Mouse (Mus musculus) left cerebral cortex, adult 9 months (tissue): ENCODE results near the gene Wipi1.

ENCODE experiments used
- DNase-seq, 2 experiments: peaks; one replicate each; pipeline ENCODE4 v3.0.0; 2022; ENCODE audit warnings: low spot score in 2 of 2

Wipi1 gene

DNA sequence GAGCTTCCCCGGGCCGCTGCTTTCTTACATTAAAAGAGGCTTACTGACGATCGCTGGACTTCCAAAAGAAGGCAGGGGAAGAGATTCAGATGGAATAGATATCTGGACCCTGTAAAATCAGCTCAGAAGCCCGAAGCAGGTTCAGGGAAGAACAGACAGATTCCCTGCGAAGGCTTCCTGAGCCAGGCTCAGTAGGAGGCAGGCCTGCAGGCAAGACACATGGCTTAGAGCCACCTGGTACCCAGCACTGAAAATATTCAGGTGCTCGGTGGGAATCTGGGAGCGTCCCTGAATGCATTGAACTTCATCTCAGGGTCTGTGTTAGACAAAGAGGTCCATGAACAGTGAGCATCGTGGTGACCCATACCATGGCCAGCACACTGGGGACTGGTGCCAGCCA is 31.8 kb downstream of the Wipi1 start:
- no peak for DNase-seq

DNA sequence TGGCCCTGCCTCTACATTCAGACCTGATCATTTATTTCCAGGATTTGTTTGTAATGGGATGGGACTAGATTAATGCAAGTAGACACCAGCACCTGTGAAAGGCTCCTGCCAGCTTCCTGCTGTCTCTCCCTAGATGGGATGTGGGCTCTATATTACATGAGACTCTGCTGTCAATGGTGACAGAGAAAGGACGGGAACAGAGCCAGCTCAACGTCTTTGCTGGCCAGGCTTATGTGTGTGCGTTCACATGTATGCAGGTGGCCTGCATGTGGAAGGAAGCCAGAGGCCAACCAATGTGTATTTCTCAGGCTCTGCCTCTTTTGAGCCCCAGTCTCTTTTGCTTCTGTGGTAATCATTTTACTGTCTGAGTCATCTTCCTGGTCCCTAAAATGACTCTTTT is 33.2 kb downstream of the Wipi1 start:
- no peak for DNase-seq

DNA sequence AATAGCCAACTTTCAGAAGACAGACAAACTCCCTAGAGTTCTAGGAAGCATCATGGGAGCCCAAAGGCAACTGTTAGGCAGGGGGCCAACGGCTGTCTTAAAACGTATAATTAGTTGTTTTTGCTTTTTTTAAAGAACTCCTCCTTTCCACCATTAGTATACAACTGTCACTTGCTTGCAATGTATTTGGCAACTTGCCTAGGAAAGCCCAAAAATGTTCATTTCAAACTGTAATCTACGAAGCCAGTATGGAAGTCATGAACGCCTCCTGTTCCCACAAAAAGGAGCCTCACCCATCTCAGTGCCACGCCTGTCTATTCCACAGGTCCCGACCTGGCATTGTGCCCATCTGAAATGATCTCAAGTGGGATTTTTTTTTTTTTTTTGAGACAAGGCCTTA is 35.9 kb downstream of the Wipi1 start:
- DNase-seq: no peak

DNA sequence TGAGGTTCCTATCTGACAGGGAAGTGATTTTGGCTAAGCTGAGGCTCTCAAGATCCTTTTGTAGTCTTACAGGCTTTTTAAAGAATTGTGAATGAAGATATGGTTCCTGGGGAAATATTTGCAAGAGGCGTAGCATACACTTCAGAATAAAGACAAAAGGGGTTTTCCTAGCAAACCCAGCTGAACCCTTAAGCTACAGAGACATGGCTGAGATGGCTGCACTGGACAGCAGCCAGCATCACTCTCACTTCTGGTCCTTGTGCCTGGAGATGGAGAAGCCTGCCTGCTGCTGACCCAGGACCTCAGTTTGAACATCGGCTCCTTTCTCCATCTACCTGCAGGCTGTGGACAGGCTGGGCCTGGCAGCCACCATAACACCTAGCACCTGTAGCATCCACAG is 37.2 kb downstream of the Wipi1 start:
- DNase-seq: no peak

DNA sequence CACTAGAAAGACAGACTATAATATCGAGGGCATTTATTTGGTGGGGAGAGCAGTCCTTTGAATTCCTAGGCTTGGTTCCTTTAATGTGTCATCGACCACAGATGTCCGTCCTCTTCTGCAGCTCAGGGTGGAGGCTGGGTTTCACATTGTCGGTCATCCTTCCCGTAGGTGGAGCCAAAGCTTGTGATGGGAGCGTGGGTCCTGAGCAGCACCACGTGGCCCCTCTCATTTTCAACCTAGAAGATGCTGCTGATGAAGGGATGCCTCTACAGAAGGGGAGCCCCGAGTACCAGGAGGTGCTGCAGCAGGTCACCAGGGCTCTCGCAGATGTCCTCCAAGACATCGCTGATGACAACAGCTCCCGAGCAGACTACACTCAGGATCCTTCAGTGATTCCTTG is 39.7 kb downstream of the Wipi1 start:
- DNase-seq: no peak

DNA sequence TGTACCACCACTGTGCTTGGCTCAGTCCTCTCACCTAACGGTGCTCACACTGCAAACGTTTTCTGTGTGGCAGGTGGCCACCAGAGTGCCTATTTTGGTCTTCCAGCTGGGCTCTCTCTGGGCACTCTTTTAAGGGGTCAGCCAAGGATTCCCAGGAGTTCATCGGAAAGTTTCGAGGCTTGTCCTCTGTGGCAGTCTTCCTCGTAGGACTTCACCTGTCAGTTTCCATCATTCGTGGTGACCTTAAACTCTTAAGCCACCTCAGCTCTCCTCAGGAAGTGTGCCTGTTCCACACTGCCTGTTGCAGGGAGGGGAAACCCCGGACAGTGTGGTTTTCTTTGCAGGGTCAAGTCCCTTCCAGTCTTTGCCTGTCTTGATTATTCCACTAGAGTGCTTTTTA is 42.0 kb downstream of the Wipi1 start:
- no peak for DNase-seq

DNA sequence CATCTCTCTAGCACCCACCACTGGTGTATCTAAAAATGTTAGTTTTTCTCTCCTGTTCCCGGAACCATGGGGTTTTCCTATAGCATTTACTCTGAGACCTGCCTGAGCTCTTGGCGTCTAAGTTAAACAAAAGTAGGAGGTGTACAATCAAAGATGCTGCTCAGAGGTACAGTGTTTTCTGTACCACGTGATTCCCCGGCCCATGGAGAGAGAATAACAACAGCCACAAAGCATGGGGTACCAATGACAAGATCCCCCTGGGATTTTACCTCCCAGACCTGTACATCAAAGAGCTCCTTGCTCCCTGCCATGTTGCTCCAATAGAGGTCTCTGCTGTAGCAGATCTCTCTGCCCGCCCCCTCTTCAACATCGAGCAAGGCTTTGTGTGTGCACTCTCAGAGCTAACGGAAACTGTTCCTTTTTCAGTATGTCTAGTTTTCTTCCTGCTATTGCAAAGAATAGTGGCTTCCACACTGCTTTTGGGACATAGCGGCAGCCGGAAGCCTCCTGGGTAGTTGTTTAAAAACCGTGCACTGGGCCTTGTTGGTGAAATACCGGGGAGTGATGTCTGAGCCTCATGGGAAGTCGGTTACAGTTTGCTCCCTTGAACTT is 42.7 kb downstream of the Wipi1 start:
- no peak for DNase-seq

DNA sequence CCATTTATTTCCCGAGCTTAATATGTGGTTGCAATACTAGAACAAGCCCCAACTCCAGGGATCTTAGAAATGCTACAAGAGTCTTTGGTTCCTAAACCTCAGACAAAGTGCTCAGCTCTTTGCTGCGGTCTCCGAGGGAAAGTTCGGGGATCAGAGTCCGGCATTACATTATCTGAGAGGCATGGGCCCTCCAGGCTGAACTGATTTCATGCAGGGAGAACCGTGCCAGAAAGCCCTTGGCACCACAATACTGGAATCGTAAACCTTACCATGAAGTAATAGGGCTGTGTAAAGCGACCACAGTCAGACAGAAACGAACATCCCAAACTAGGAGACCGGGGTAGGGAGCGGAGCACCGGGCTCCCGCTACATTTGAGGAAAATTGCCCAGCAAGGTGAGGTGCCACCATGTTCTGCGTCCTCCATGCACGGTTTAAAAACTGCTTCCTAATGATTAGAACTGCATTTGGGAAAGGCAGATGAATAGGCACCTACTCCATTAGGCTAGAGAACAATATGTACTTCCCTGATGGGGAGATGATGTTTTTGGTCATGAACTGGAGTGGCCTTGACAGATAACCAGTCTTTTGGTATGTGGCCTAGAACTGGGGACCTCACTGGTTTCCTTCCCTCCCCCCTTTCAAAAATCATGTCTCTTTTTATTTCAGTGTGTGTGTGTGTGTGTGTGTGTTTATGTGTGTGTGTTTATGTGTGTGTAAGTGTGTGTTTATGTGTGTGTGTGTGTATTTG is 47.1 kb downstream of the Wipi1 start:
- DNase-seq: no peak

DNA sequence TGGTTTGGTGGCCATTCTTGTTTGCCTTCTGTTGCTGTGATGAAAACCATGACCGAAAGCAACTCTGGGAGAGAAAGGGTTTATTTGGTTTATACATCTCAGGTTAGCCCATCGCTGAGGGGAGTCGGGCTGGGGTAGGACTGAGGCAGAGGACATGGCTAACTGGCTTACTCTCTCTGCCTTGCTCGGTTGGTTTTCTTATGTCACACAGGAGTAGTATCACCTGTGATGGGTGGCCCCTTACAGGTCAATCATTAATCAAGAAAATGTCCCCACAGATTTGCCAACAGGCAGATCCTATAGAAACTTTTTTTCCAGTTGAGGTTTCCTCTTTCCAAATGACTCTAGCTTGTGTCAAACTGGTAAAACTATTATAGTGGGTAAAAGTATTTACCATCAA is 48.1 kb downstream of the Wipi1 start:
- no peak for DNase-seq

DNA sequence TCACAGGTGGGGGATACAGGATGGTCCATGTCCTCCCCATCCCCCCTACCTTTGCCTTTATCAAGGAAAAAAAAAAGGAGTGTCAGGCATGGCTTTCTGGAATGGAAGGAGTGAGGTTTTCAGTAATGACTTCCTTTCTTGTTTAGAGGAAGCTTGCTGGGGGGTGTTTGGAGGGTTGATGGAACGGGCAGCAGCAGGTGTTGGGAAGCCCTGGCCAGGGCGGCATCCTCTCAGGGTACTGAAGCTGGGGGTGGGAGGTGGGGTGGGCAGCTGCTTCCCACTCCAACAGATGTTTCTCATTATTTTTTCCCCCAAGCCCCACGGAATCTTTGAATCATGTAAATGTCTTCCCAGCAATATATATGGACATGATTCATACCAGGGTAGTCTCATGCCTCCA is 50.3 kb downstream of the Wipi1 start:
- DNase-seq: no peak

DNA sequence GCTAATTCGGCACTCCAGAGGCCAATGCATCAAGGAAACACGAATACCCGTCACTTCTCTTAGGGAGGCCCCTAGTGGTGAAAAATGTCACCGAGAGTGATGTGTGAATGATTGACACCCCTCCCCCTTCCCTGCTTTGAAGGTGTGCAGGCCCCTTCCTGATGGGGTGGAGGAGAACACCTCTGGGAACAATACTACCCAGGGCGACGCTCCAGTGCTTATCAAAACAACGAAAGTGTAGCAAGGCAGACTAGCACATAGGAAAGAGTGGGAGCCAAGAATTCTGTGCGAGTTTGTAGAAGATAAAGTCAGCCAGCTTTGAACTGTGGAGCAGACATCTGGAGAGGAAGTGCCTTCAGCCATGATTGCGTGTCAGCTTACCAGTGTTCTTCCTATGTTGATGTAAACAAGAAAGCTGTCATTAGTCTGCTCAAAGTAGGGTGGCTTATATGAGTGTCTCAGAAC is 50.9 kb downstream of the Wipi1 start:
- DNase-seq: no peak

DNA sequence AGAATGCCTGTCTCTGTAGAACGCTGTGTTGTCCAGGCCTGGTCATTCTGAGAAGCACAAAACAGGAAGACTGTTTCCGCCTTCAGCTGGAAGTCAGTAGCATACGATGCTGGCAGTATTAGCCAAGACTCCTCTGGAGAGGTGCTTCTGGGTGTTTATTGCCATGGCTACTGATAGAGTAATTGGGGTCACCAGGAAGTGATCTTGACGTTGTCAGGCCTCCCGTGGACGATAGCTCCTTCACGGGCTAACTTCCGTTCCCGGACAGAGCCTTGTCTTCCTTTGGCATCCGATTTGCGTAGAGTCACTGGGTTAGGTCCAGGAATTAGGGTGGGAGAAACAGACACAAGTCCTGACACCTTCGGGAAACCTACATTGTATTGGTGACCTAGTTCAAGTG is 52.5 kb downstream of the Wipi1 start:
- DNase-seq: no peak

DNA sequence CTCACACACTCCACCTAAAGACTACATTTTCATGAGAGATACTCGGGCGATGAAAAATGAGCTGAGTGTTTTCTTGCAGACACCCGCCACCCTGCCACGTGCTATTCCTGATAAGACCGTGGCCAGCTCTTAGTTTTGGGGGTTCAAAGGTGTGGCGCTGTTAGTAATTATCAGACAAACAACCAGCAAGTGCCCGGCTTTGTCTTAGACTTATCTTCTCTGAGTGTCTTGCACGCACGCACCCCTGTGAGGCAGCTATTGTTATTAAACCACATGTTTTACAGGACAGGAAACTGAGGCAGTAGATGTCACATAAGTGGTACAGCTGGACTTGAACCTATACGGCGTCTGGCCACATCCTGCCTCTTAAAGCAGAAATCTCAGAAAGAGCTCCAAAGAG is 54.3 kb downstream of the Wipi1 start:
- no peak for DNase-seq

DNA sequence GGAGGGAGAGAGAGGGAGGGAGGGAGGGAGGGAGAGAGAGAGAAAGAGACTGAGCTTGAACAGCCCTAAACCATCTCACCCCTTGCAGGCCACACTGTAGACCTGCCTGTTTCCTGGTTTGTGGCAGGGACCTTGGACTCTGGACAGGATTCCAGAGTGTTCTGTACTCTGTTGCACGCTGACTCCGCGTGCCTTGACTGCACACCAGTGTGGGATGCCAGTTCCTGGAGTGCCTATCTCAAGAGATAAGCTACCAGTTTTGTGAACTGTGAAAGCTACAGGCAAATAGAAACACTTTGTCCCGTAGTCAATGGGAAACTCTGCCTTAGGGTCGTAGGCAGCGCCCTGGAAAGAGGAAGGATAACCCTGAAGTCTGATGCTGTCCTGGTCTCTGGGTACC is 55.6 kb downstream of the Wipi1 start:
- no peak for DNase-seq

DNA sequence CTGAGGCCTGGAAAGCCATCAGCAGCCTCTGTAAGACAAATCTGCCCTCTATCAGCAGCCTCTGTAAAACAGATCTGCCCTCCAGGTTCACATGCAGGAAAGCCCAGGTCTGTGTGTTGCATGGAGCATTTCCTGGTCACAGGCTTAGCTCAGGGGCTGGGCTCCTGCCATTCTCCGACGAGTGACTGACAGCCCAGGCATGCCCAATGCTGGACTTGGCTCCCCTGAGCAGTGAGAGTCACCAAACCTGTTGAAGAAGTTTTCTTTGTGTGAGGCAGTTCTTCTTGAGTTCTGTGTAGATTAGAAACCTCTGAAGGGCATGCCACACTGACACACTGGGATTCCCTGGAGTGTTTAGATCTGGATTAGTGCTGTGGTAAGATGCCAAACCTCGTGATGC is 57.3 kb downstream of the Wipi1 start:
- no peak for DNase-seq

DNA sequence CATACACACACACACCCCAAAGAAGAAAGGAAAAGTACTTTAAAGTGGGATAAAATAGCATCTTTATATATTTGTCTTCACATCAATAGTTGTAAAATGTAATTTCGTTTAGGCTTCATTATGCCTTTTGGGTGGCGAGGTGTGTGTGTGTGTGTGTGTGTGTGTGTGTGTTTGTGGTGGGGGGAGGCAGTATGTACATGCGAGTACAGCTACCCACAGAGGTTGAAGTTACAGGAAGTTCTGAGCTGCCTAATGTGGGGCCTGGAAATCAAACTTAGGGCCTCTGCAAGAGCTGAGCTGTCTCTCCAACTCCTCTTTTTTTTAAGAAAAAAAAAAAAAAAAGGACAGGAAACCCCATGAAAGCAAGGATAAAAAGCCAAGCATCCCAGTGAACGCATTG is 57.8 kb downstream of the Wipi1 start:
- DNase-seq: no peak

DNA sequence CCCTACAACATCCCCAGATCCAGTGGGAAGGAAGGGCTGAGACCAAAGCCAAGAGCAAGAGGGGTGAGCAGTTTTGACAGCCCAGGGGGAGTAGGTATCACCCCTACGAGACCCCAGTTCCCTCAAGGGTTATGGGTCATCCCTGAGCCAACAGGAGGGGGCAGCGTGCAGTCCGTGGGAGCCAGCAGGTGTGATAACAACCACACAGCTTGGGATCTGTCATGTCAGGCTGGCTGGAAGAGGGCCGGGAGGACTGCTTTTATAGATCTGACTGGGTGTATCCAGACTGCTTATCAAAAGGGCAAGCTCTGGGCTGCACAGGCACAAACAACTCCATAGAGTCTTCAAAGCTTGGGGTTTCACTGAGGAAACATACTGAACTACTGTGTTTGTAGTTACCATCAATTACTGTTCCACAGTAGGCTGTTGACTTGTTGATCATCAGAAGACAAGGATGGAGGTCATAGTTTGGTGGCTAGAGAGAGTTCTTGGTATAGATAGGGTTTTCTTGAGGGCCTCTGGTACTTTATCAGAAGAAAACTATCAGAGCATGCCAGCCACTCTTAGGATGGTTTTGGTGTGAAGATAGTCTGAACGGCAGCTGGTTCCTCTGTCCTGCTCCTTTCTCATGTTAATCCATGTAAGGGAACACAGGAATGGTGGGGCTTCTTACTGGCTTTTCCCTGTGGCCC is 62.0 kb downstream of the Wipi1 start:
- no peak for DNase-seq

DNA sequence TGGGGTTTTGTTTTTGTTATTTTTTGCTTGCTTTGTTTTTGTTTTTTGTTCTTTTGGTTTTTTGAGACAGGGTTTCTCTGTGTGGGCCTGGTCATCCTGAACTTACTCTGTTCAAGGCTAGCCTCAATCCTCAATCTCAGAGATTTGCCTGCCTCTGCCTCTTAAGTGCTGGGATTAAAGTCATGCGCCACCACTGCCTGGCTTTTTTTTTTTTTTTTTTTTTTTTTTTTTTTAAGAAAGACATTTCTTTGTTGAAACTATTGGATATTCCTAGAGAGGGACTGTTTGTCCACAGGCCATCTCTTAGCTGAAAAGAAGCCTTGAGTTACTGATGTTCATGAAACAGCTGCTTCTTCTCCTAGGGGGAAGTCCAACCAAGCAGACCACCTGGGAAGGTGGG is 64.1 kb downstream of the Wipi1 start:
- DNase-seq: no peak

DNA sequence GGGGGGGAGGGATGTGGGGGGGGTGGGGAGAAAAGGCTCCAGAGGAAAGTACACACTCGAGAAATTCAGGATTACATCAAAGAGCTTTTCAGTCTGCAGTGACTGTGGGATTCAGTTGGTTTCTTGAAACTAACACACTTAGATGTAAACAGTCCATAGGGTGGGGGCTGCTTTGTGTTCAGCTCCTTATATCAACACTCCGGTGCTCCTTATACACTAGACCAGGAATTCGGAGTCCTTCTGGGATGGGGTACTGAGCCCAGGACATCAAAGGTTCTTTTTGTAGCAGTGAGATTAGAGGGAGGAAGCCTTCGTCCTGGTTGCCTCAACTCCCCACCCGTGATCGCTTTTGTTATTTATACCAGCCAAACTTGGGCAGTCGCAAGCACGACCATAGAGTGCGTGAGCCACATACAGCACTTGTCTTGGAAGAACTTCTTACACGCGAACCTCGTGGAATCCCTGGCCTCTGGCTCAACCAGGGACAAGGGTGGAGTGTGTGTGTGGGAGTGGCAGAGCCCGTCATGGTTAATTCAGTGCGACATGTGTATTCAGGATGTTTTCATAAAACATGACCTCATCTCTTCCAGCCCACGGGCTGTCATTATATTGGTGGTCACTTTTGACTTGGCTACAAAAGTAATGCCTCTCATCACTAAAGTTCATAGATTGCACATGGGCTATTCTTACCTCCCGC is 65.3 kb downstream of the Wipi1 start:
- no peak for DNase-seq

DNA sequence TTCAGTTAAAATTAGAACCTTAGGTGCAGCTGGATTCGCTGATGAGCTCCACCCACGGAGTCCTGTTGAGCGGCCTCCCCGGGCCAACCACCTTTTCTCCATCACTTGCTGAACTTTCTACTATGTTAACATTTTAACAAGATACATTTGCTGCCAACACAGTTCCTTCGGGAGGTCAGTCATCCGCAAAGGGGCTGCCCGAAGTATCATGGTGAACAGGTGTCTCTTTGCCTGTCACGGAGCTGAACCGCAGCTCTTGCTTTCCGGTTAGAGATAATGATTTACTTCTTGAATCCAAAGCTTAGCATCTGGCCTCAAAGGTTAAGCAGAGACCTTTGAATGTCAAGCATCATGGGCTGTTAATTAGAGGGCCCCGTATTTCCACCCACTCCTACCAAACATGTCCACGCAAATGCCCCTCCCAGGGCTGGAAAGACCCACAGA is 66.0 kb downstream of the Wipi1 start:
- DNase-seq: no peak

DNA sequence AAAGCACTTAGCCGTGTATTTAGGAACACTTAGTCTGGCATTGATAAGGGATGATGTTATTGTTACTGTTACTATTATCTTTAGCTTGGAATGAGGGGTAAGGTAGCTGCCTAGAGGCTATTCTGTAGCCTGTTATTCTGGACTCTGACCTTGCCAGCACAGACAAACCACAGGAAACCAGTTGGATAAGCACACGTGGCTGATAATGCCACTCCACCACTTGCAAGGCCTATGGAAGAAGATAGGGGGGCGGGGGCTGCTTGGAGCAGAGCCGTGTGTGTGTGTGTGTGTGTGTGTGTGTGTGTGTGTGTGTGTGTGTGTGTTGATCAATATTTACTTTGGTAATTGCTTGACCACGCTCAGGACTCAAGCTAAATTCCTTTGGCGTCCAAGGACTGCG is 66.5 kb downstream of the Wipi1 start:
- DNase-seq: no peak

DNA sequence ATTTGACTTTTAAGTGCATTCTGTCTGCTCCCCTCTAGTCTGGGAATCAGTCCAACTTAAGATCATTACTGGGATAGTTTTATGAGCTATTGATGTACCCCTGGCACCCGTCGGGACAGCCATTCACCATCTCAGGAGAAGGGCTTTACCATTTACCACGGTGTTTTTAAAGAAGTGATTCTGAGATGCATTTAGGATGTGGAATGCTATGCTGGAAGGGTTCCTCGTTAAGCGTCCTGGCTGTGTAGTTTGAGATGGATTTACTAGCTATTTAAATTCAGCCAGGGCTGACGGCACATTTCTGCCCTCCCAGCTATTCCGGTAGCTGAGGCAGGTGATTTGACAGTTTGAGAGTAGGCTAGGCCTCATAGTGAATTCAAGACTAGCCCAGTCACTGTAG is 67.3 kb downstream of the Wipi1 start:
- no peak for DNase-seq

DNA sequence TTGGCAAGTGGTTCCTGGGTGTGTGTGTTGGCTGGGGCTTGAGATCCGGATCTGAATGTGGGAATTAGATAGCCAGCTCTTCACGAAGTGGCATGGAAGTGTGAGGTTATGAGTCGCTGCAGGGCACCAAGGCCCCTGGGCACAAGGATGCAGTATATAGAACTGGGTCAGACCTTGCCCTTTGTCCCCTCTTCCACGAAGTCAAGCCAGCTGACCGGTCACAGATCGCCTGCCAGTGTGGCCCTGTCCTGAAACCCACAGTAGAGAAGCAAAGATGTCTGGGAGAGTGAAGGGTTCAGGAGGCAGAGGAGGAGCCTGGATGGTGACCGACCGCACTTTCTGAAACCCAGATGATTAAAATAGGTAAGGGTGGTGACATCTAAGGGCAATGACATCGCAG is 68.3 kb downstream of the Wipi1 start:
- no peak for DNase-seq
